Mouse (Mus musculus): ENCODE measurements around the gene Gm26566. TPM values are rescaled to one million over a fixed set of nuclear protein-coding genes. Genes with fewer than 3 reads are reported as not detected.

The Gm26566 gene
- under 1 TPM in 1 of 2 experiments, not detected in 1; 0.98 TPM for total RNA-seq (2021)
- long read RNA-seq, experiment 1 = 0 reads
- long read RNA-seq, experiment 2, partial matches to known transcripts = 0 of 1 reads
- long read RNA-seq, experiment 2, other reads (novel, unspliced or antisense) = 0 of 1 reads

DNA sequence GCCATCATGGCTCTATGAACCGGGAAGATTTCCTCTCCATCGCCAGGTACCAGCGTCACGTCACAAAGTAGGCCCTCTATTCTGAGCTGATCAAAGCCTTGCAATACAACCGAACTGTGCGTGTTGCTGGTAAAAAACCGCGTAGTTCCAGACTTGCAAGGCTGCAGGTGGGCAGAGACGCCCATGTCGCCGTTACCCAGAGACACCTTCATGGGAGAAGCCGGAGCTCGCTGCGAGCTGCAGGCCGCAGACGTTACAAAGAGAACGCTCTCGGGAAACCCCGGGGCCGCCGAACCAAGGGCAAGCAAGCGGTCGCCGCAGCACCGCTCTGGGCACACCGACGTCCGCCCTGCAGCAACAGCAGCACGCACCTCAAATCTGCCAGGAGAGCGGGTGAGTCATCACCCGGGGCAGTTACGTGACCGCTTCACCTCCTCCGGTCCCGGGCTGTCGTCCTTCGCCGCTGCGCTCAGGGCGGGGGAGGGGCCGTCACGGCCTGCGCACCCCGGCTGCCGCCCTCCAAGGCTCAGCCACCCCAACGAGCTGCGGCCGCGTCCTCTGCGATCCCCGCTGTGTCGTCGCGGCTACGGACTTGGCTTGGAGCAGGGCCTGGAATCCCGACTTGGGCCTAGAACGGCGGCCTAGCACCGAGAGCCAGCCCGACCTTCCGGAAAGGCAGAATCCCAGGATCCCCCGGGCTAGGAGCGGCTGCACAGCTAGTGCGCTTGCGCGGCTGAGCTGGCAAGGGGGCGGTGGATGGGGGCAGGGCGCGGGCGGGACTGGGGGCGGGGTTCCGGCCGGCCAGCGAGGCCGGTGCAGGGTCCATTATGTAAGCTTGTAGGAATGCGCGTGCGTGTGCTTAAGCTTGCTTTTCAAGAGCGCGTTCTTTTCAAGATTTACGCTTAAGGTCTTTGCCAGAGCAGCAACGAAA is at the start of gene Gm26566, which contains the start of gene Klhl9:
Gene Gm26566 (plus strand): TSS at position 15 of the 931 bp plus-strand sequence.
Gene Klhl9 (minus strand): TSS at position 675 of the 931 bp plus-strand sequence.
- peak; percentile 91 to 92 for DNase-seq (ENCODE audit: low spot score in 2 of 2)

DNA sequence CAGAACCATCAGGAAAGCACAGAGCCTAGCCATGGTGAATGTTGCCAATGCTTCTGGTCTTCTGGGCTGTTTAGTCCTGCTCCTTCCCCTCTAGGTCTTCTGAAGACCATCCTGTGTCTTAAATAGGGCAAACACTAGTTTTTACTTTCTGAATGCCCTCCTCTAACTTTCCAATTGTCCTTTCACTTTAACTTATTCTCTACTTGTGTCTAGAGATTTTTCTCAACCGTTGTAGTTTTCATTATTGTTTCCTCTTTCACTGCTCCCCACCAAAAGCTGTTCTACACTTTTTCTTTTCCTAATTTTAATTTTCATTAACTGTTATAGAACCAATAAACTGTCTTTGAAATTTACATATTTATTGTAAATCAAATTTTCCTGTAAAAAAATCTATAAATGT is 44.8 kb upstream of the Gm26566 start, which contains the start of gene Ifna16:
Gene Ifna16 (minus strand): TSS at position 101 of the 400 bp plus-strand sequence.
- no peak for DNase-seq (ENCODE audit: low spot score in 2 of 2)

DNA sequence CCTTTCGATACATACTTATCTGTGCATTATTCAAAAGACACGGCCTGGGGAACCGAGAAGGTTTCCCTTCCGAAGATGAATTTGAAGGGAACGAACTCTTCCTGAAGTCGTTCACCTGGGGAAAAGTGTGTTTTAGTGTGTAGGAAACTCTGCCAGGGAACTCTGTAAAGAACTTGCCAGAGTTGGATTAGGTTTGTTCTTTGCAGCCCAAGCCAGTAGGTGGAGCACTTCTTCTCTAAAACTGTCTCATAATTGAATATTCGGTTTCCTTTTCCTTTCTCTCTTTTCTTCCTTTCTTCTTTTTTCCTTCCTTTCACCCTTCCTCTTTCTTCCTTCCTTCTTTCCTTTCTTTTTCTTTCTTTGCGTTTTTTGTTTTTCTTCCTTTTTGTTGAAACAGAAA is 41.2 kb upstream of the Gm26566 start:
- DNase-seq (ENCODE audit: low spot score in 2 of 2) = no peak

- no peak for DNase-seq (ENCODE audit: low spot score in 2 of 2)
Observed at GRCm38 (mm10) chr4:88681353-88681752, 40.3 kb upstream of the Gm26566 start.

DNA sequence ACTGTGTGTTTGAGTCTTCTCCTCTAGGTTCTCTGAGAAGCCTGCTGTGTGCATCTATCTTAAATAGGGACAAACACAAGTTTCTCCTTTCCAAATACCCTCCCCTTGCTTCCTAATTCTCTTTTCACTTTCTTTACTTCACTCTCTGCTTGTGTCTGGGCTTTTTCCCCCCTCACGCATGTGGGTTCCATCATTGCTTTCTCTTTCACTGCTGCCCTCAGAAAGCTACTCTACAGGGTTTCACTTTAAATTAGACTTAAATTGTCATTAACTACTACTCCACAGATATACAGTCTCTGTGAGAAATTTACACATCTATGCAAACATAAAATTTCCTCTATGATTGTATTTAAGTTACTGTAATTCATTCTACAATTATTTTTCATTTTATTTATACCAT is 37.8 kb upstream of the Gm26566 start, which contains the start of gene Ifna2:
Gene Ifna2 (minus strand): TSS at position 101 of the 400 bp plus-strand sequence.
- no peak for DNase-seq (ENCODE audit: low spot score in 2 of 2)

- DNase-seq (ENCODE audit: low spot score in 2 of 2) = no peak
Observed at GRCm38 (mm10) chr4:88691259-88691658, 30.3 kb upstream of the Gm26566 start, which contains the start of gene Ifnab. Gene Ifnab (minus strand): TSS chr4:88691359.

GRCm38 (mm10) chr4:88692537-88692936 is 29.1 kb upstream of the Gm26566 start:
- DNase-seq (ENCODE audit: low spot score in 2 of 2) = no peak

- DNase-seq (ENCODE audit: low spot score in 2 of 2) = no peak
Observed at GRCm38 (mm10) chr4:88693392-88693791, 28.2 kb upstream of the Gm26566 start.

DNA sequence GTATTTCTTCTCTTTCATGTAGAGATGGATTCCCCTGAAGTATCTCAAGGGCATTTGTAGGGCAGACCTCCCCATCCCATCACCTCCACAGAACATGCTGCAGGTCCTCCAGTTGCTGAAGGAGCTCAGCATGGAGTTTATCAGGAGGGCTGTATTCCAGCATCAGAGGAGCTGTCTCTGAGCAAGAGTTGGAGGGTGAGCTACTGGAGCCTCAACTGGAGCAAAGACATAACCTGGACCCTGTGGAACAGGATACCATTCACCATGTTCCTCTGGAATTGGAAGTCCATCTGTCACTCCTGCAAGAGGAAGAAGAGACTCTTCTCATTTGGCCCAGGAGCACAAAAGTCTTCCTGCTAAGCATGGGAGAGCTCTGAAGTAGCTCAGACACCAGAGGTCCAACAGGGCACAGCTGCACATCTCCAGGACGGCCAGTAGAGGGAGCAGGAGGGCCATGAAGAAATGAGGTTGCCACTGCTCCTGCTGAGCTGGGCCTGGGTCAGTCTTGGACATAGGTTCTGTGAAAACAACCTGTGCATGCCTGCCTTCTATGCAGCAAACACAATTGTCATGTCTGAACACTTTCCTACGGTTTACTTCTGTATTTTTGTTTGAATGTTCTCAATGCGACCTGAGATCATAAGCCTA is 25.2 kb upstream of the Gm26566 start:
- peak; percentile 32 to 69 for DNase-seq (ENCODE audit: low spot score in 2 of 2)

DNA sequence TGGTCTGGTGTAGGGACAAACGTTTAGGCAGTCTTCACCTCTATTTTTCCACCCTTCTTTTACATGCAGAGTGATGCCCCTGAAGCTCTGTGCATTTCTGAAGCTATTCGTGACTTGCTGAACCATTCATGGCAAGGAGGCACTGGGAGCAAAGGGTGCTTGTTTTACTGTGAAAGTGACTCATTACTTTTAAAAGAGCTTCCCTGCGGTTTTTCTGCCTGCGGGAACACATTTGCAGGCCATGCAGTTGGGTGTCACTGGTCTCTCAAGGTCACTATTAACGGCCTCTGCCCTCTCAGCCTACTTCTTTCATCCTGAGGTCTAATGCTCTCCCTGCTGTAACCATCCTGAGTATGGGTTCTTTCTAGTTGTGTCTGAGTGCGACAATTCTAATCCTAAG is 24.5 kb upstream of the Gm26566 start:
- no peak for DNase-seq (ENCODE audit: low spot score in 2 of 2)

- no peak for DNase-seq (ENCODE audit: low spot score in 2 of 2)
Observed at GRCm38 (mm10) chr4:88697753-88698152, 23.9 kb upstream of the Gm26566 start.

DNA sequence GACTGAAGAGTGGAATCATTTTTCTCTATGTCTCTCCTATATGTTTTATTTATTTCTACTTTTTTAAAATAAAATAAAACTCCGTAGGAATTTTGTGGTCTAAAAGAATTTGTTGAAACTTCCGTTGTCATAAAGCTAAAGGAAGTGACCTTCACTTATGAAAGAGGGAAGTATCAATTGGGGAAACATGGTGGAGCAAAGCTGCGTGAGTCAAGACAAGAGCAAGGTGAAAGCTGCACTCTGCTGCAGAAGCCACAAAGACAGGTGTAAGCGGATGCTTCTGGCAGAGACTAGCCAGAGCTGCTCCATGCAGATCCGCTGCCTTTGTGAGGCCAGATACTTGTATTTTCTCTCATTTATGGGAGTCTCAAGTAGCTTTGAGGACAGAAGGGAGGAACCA is 22.8 kb upstream of the Gm26566 start:
- DNase-seq (ENCODE audit: low spot score in 2 of 2) = no peak

- no peak for DNase-seq (ENCODE audit: low spot score in 2 of 2)
Observed at GRCm38 (mm10) chr4:88699301-88699700, 22.3 kb upstream of the Gm26566 start.

DNA sequence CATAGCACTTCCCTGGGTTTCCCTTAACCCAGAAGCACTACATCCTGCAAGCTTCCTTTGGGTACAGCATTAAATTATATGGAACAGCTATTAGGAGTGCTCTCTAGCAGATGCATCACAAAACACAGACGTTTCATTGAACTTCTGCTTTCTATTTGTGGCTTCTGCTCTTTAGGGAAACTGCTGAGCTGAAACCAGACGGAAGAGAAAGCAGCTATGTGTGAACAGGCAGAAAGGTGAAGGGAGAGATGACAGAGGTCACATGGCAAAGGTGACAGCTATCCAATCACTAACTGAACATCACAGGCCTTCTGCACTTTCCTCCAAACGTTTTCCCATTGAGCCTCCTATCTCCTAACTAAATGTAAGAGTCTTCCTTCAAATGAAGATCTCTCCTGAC is 15.7 kb upstream of the Gm26566 start:
- no peak for DNase-seq (ENCODE audit: low spot score in 2 of 2)

GRCm38 (mm10) chr4:88707128-88707826 is 14.3 kb upstream of the Gm26566 start:
- no peak for DNase-seq (ENCODE audit: low spot score in 2 of 2)

- no peak for DNase-seq (ENCODE audit: low spot score in 2 of 2)
Observed at GRCm38 (mm10) chr4:88714281-88714680, 7.3 kb upstream of the Gm26566 start.

DNA sequence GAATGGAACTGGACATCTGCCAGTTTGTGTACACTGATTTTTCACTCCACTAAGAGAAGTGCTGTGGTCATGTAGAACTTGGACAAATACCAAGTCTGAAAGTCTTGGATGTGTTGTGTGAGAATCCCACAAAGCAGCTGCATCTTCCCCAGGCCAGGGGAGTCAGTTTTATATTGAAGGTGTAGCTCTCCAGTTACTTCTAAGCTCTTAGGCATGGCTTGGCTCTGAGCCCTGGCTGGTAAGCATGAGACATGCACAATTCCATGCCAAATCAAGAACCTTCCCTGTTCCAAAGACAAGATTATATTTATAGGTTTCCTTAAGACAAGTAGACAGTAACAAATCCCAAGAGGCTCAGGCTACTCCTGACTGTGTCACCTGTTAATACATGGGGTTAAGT is 6.5 kb upstream of the Gm26566 start:
- no peak for DNase-seq (ENCODE audit: low spot score in 2 of 2)

DNA sequence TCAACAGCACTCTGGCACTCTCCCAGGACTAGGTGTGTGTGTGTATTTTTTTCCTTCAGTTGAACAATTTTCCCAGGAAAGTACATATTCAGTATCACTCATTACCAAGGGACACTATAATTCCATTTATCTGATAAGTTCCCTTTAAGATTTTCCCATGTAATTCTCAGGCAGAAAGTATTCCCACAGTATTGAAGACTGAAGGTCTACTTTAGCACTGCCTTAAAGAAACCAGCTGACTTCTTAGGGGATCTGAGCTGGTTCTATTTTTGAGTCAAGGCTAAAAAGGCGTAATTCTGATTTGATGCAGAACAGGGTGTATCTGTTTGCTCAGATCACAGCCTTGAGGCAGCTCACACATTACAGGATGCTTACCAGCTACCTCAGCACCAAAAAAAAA is 2.9 kb upstream of the Gm26566 start:
- DNase-seq (ENCODE audit: low spot score in 2 of 2) = no peak

DNA sequence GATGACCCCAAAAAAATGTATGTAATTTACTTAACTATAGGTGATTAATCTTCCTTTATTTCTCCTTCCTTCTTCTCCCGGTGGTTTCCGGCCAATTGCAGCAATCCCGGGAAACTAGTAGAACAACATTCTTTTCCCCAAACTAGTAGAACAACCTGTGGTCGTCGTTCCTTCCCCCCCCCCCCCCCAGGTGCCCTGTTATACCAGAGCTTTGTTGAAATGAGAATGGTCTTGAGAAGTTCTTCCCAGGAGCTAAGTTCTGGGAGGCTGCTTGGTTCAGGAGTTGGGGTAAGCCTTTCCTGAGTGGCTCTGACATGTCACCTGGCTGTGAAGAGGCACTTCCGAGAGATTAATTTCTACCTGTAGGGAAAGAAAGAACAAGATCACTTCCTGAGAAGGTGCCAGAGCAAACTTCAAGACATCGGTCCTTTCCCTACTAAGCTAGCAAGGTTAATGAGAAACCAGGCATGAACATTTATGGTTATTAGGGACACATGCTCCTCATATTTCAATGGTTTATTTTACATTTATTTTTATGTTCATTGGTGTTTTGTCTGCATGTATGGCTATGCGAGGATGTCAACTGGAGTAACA is 2.0 kb downstream of the Gm26566 start:
- DNase-seq (ENCODE audit: low spot score in 2 of 2) = no peak

GRCm38 (mm10) chr4:88726727-88727126 is 5.1 kb downstream of the Gm26566 start:
- DNase-seq (ENCODE audit: low spot score in 2 of 2) = no peak

- no peak for DNase-seq (ENCODE audit: low spot score in 2 of 2)
Observed at GRCm38 (mm10) chr4:88727324-88727723, 5.7 kb downstream of the Gm26566 start.
